Mouse (Mus musculus) bone marrow, adult 2 months (tissue): ENCODE data around the gene Sfswap. TPM values are rescaled to one million over a fixed set of nuclear protein-coding genes. Genes with fewer than 3 reads are reported as not detected.

Experiments
- H3K27ac ChIP-seq: fragments of 200-500 bp; 2 replicates; pipeline ENCODE4 v1.5.1; 2012; ENCODE audit warnings: low read depth, mild to moderate bottlenecking, control low read depth, inconsistent platforms, low read length; ENCODE audit not compliant: control insufficient read depth, poor library complexity, insufficient read depth
- H3K4me1 ChIP-seq: fragments of 200-500 bp; 2 replicates; pipeline ENCODE4 v1.6.1; 2011; ENCODE audit warnings: low read length; ENCODE audit not compliant: control insufficient read depth, insufficient read depth
- H3K4me3 ChIP-seq: fragments of 200-500 bp; replicated peaks from 2 replicates; pipeline ENCODE3; 2011; ENCODE audit warnings: mild to moderate bottlenecking, low read depth, low read length, control low read depth; ENCODE audit not compliant: control insufficient read depth
- CTCF ChIP-seq: fragments of 200-500 bp; IDR thresholded peaks from 2 replicates; pipeline ENCODE4 v1.5.1; 2011; ENCODE audit warnings: low read length, control low read depth; ENCODE audit not compliant: control insufficient read depth, insufficient read depth
- POLR2A ChIP-seq: fragments of 200-500 bp; IDR thresholded peaks from 2 replicates; pipeline ENCODE4 v1.6.1; 2011; ENCODE audit warnings: low read depth, mild to moderate bottlenecking, control low read depth, low read length, borderline replicate concordance; ENCODE audit not compliant: control insufficient read depth
- WGBS: fragments of 180-500 bp; shearing (Covaris S2); methylation state at CpG from one replicate; pipeline ENCODE4 v1.1.7; 2018; 5-methylcytosine and 5-hydroxymethylcytosine counted together
- polyA plus RNA-seq: library from polyadenylated mRNA; stranded (reverse); fragments of >200 nt; gene quantifications from 2 replicates; pipeline ENCODE4 v1.2.4, GENCODE M21; 2011; ENCODE audit warnings: low replicate concordance; ENCODE audit not compliant: missing spikeins, insufficient read depth, insufficient read length

The Sfswap gene
- polyA plus RNA-seq, 1 experiment: 111 TPM

- 92% methylated on average over 4 of the region's 4 CpGs for WGBS
- H3K27ac ChIP-seq: no peak overlapping the region
- H3K4me1 ChIP-seq: no peaks in the 10 kb centered on the region; the same call in 1 of the 2 replicates
- H3K4me3 ChIP-seq: no peak overlapping the region
- TF ChIP-seq POLR2A (no peak), CTCF (no peak)
Observed at GRCm38 (mm10) chr5:129538826-129539225, 37.8 kb downstream of the Sfswap start.

GRCm38 (mm10) chr5:129542236-129542635, 41.2 kb downstream of the Sfswap start:
- TF ChIP-seq CTCF (no peak), POLR2A (no peak)
- 91% methylated on average over 3 of the region's 3 CpGs for WGBS
- Histone ChIP-seq H3K4me1 (no peaks in the 10 kb centered on the region; the same call in 1 of the 2 replicates), H3K4me3 (no peak overlapping the region), H3K27ac (no peak overlapping the region)

- H3K27ac ChIP-seq: no peak overlapping the region
- TF ChIP-seq POLR2A (no peak), CTCF (no peak)
- no peak overlapping the region for H3K4me3 ChIP-seq
- WGBS: 92% methylated on average over 9 of the region's 9 CpGs
- H3K4me1 ChIP-seq: no peaks in the 10 kb centered on the region
Observed at GRCm38 (mm10) chr5:129545787-129546186, 44.8 kb downstream of the Sfswap start.

GRCm38 (mm10) chr5:129549716-129550115, 48.7 kb downstream of the Sfswap start:
- TF ChIP-seq CTCF (no peak), POLR2A (no peak)
- H3K4me1 ChIP-seq: no peaks in the 10 kb centered on the region
- H3K27ac ChIP-seq: no peak overlapping the region
- 95% methylated on average over 12 of the region's 12 CpGs for WGBS
- H3K4me3 ChIP-seq: no peak overlapping the region

- TF ChIP-seq CTCF: no peak
- no peak for TF ChIP-seq POLR2A
- Histone ChIP-seq H3K27ac (no peak overlapping the region), H3K4me3 (no peak overlapping the region), H3K4me1 (no peaks in the 10 kb centered on the region)
- WGBS: 94% methylated on average over 6 of the region's 6 CpGs
Observed at GRCm38 (mm10) chr5:129550790-129551189, 49.8 kb downstream of the Sfswap start.

- TF ChIP-seq CTCF (no peak), POLR2A (no peak)
- WGBS: 87% methylated on average over 2 of the region's 2 CpGs
- H3K27ac ChIP-seq: no peak overlapping the region
- H3K4me3 ChIP-seq: no peak overlapping the region
- no peaks in the 10 kb centered on the region for H3K4me1 ChIP-seq
Observed at GRCm38 (mm10) chr5:129551991-129552390, 51.0 kb downstream of the Sfswap start.

- Histone ChIP-seq H3K4me3 (no peak overlapping the region), H3K4me1 (no peaks in the 10 kb centered on the region), H3K27ac (no peak overlapping the region)
- 92% methylated on average over 6 of the region's 6 CpGs for WGBS
- TF ChIP-seq POLR2A (no peak), CTCF (no peak)
Observed at GRCm38 (mm10) chr5:129553642-129554041, 52.6 kb downstream of the Sfswap start.

- no peak overlapping the region for H3K4me3 ChIP-seq
- H3K27ac ChIP-seq: no peak overlapping the region
- WGBS: 90% methylated on average over 5 of the region's 5 CpGs
- TF ChIP-seq POLR2A: no peak
- no peak for TF ChIP-seq CTCF
- H3K4me1 ChIP-seq: no peaks in the 10 kb centered on the region
Observed at GRCm38 (mm10) chr5:129558591-129558990, 57.6 kb downstream of the Sfswap start.

GRCm38 (mm10) chr5:129559283-129559682, 58.3 kb downstream of the Sfswap start:
- TF ChIP-seq CTCF (no peak), POLR2A (no peak)
- Histone ChIP-seq H3K27ac (no peak overlapping the region), H3K4me3 (no peak overlapping the region), H3K4me1 (no peaks in the 10 kb centered on the region)
- 90% methylated on average over 11 of the region's 11 CpGs for WGBS
